17 mouse cellular contexts compared by ENCODE assay signal in genomic region chr7:113818116-113818515, GRCm38 (mm10). TPM values are rescaled to one million over a fixed set of nuclear protein-coding genes. Genes with fewer than 3 reads are reported as not detected.
A peak's percentile ranks its signal among the peaks of the same experiment; 100 is the strongest.
DNase-seq lines count a peak whose midpoint lies in the region; ATAC-seq and TF ChIP-seq lines count a peak whose summit lies in the region.
"Had no signal": no experiment of that assay in that cellular context is flagged by ENCODE, and none has a peak within 500 bp of the region (broad histone marks: within the 10 kb centered on the region; RNA-seq: fewer than 3 reads in every experiment).

No protein-coding gene starts in this region.

- ATAC-seq in intestine, embryonic 15.5 days, result peak; percentile 74
- ATAC-seq in intestine, postnatal 0 days, result no peak
- ATAC-seq in heart, postnatal 0 days (ENCODE audit: insufficient read depth, low read depth), result no peak
- ATAC-seq in megakaryocyte progenitor cell, adult 5-6 weeks (replicated peaks; ENCODE audit: poor library complexity), result peak; percentile 74
- ATAC-seq: forebrain, postnatal 0 days; Patski had no signal

- no peak overlapping the region for H3K4me2 ChIP-seq in intestine, embryonic 15.5 days (replicated peaks)
- H3K4me2 ChIP-seq in intestine, postnatal 0 days (replicated peaks; ENCODE audit: low read depth), result no peak overlapping the region
- H3K4me2 ChIP-seq in heart, postnatal 0 days (ENCODE audit: low read depth, low read length), result no peak overlapping the region
- H3K4me2 ChIP-seq: midbrain, embryonic 12.5 days had no signal

- no peaks in the 10 kb centered on the region for H3K9me3 ChIP-seq in intestine, embryonic 15.5 days
- H3K9me3 ChIP-seq in intestine, postnatal 0 days (ENCODE audit: control insufficient read depth), result no peaks in the 10 kb centered on the region
- H3K9me3 ChIP-seq in heart, postnatal 0 days (replicated peaks; ENCODE audit: control insufficient read depth, low read length), result no peaks in the 10 kb centered on the region
- H3K9me3 ChIP-seq: hindbrain, embryonic 10.5 days; midbrain, embryonic 12.5 days had no signal

- WGBS in intestine, embryonic 15.5 days, result 27% methylated on average over 6 of the region's 6 CpGs
- 16% methylated on average over 6 of the region's 6 CpGs for WGBS in intestine, postnatal 0 days
- 6% methylated on average over 6 of the region's 6 CpGs for WGBS in heart, postnatal 0 days

- H3K4me1 ChIP-seq in intestine, embryonic 15.5 days (replicated peaks), result peaks cover 18% of the 10 kb centered on the region; the same call in 1 of the 2 replicates
- peaks cover 12% of the 10 kb centered on the region for H3K4me1 ChIP-seq in intestine, postnatal 0 days (replicated peaks; ENCODE audit: control insufficient read depth, insufficient read depth, low read length)
- H3K4me1 ChIP-seq in heart, postnatal 0 days (ENCODE audit: control insufficient read depth, insufficient read depth), result peaks cover 49% of the 10 kb centered on the region

- intact Hi-C loops in heart, postnatal 36 days (cut with DNase I), result no loop called here

- H3K27me3 ChIP-seq in intestine, embryonic 15.5 days (replicated peaks), result no peaks in the 10 kb centered on the region
- H3K27me3 ChIP-seq in intestine, postnatal 0 days (replicated peaks; ENCODE audit: control insufficient read depth, insufficient read depth, low read length), result no peaks in the 10 kb centered on the region
- no peaks in the 10 kb centered on the region for H3K27me3 ChIP-seq in heart, postnatal 0 days (ENCODE audit: control insufficient read depth, insufficient read depth, low read length)
- H3K27me3 ChIP-seq: Patski had no signal

- H3K27ac ChIP-seq in intestine, embryonic 15.5 days, result no peak overlapping the region
- H3K27ac ChIP-seq in intestine, postnatal 0 days (ENCODE audit: low read depth, low read length), result no peak overlapping the region
- peak overlapping the region; percentile 4 for H3K27ac ChIP-seq in heart, postnatal 0 days (ENCODE audit: low read depth)
- H3K27ac ChIP-seq: hindbrain, embryonic 10.5 days; midbrain, embryonic 12.5 days had no signal

- H3K9ac ChIP-seq in intestine, embryonic 15.5 days, result no peak overlapping the region
- no peak overlapping the region for H3K9ac ChIP-seq in intestine, postnatal 0 days (ENCODE audit: low read depth, low read length)
- no peak overlapping the region for H3K9ac ChIP-seq in heart, postnatal 0 days (replicated peaks; ENCODE audit: low read depth, low read length)
- H3K9ac ChIP-seq: forebrain, postnatal 0 days; midbrain, embryonic 12.5 days had no signal

- TF ChIP-seq EP300 in heart, postnatal 0 days (IDR thresholded peaks at IDR 0.05; ENCODE audit: low read depth), result no peak

- DNase-seq in heart, adult 11 months, result peak; percentile 78
- no peak for DNase-seq in heart, postnatal 36 days
- no peak for DNase-seq in heart, postnatal 0 days (ENCODE audit: low spot score)
- no peak for DNase-seq in adrenal gland, postnatal 25 days
- DNase-seq: B cell, adult 2 months; cerebellum, adult 8-10 months; forebrain, postnatal 0 days; kidney, postnatal 10 days; lung, postnatal 14 days had no signal

- no peak for TF ChIP-seq CTCF in intestine, postnatal 0 days (IDR thresholded peaks at IDR 0.05; ENCODE audit: low read depth)
- TF ChIP-seq CTCF in heart, postnatal 0 days (IDR thresholded peaks at IDR 0.05; ENCODE audit: low read depth), result no peak

- no peak overlapping the region for H3K4me3 ChIP-seq in intestine, embryonic 15.5 days (replicated peaks)
- H3K4me3 ChIP-seq in intestine, postnatal 0 days (ENCODE audit: low read depth, low read length), result no peak overlapping the region
- no peak overlapping the region for H3K4me3 ChIP-seq in heart, postnatal 0 days (ENCODE audit: low read depth, low read length)
- H3K4me3 ChIP-seq: erythroblast, embryonic 14.5 days; hindbrain, embryonic 10.5 days; midbrain, embryonic 12.5 days; myocyte had no signal

- no peaks in the 10 kb centered on the region for H3K36me3 ChIP-seq in intestine, embryonic 15.5 days
- no peaks in the 10 kb centered on the region for H3K36me3 ChIP-seq in intestine, postnatal 0 days (ENCODE audit: control insufficient read depth, insufficient read depth)
- no peaks in the 10 kb centered on the region for H3K36me3 ChIP-seq in heart, postnatal 0 days (replicated peaks; ENCODE audit: control insufficient read depth, insufficient read depth, low read length)
- H3K36me3 ChIP-seq: hindbrain, embryonic 10.5 days; midbrain, embryonic 12.5 days had no signal

RNA-seq across cellular contexts. Expression of gene Spon1, which starts 52.3 kb away (rescaled TPM):
- total RNA-seq in heart, postnatal 36 days (2021), result 10 to 100 TPM; 11.9 to 16.1 TPM
- 11.9 and 12.9 TPM in 2 replicates for polyA plus RNA-seq in intestine, embryonic 15.5 days (2015; fragmentation: Nextera tagmentation; extraction: Ambion mirVana)
- 3.2 and 3.6 TPM in 2 replicates for polyA plus RNA-seq in intestine, postnatal 0 days (2015; fragmentation: Nextera tagmentation; extraction: Ambion mirVana)
- total RNA-seq in heart, postnatal 0 days (2014; rRNA removed; ENCODE audit: low replicate concordance), result 19.7 and 21.6 TPM in 2 replicates
- 19.5 and 20.7 TPM in 2 replicates for polyA plus RNA-seq in heart, postnatal 0 days (2015; fragmentation: Nextera tagmentation; extraction: Ambion mirVana)
- not detected in 2 replicates for total RNA-seq in megakaryocyte progenitor cell, adult 5-6 weeks (2015)
- not detected in 2 replicates for total RNA-seq in megakaryocyte progenitor cell, adult 5-6 weeks (2017)
- total RNA-seq in adrenal gland, postnatal 25 days (2021), result 7.9 and 8.9 TPM in 2 replicates
- polyA plus RNA-seq: erythroblast, embryonic 14.5 days had no signal

Comparison
In these comparisons a context has a peak if more than half of its experiments do, and no peak if none do; other contexts are left out.
1. ATAC-seq: peak in intestine, embryonic 15.5 days (single experiment) and megakaryocyte progenitor cell, adult 5-6 weeks (single experiment); none in intestine, postnatal 0 days (single experiment) and heart, postnatal 0 days (single experiment).